Mouse (Mus musculus) intestine, postnatal 0 days (tissue): ENCODE measurements at regions not wholly inside any gene's neighbourhood (a gene's known extent, or its start where the extent isn't known, plus 50 kb on each side); places are given as distances from the start of the nearest gene placed in this dataset.

Source experiments
- ATAC-seq: fragments of 200-750 bp; cut with Nextera tagmentation; 2 replicates; pipeline ENCODE4 v1.8.0; 2017; ENCODE audit warnings: mild to moderate bottlenecking, moderate TSS enrichment, moderate library complexity
- H3K27ac ChIP-seq: fragments of 300-500 bp; sonication (generic); 2 replicates; pipeline ENCODE4 v1.5.1; 2014; ENCODE audit warnings: mild to moderate bottlenecking, low read depth, low read length, moderate library complexity
- H3K27me3 ChIP-seq: fragments of 300-500 bp; sonication (generic); replicated peaks from 2 replicates; pipeline ENCODE4 v1.6.1; 2014; ENCODE audit warnings: low read length, mixed read lengths; ENCODE audit not compliant: control insufficient read depth, insufficient read depth
- H3K36me3 ChIP-seq: fragments of 300-500 bp; sonication (generic); 2 replicates; pipeline ENCODE4 v1.6.1; 2014; ENCODE audit warnings: mild to moderate bottlenecking, moderate library complexity; ENCODE audit not compliant: control insufficient read depth, insufficient read depth
- H3K4me1 ChIP-seq: fragments of 300-500 bp; sonication (generic); replicated peaks from 2 replicates; pipeline ENCODE4 v1.6.1; 2014; ENCODE audit warnings: antibody characterized with exemption, low read length, mixed read lengths; ENCODE audit not compliant: control insufficient read depth, insufficient read depth
- H3K4me2 ChIP-seq: fragments of 300-500 bp; sonication (generic); replicated peaks from 2 replicates; pipeline ENCODE4 v1.6.1; 2014; ENCODE audit warnings: low read depth, mild to moderate bottlenecking, moderate library complexity
- H3K4me3 ChIP-seq: fragments of 300-500 bp; sonication (generic); 2 replicates; pipeline ENCODE4 v1.5.1; 2014; ENCODE audit warnings: low read depth, low read length
- H3K9ac ChIP-seq: fragments of 300-500 bp; sonication (generic); 2 replicates; pipeline ENCODE4 v1.6.1; 2014; ENCODE audit warnings: mild to moderate bottlenecking, low read depth, low read length
- H3K9me3 ChIP-seq: fragments of 300-500 bp; sonication (generic); 2 replicates; pipeline ENCODE4 v1.6.1; 2016; ENCODE audit warnings: mixed run types; ENCODE audit not compliant: control insufficient read depth
- CTCF ChIP-seq: sonication (generic); IDR thresholded peaks from 2 replicates; pipeline ENCODE4 v1.5.1; 2016; ENCODE audit warnings: low read depth, mild to moderate bottlenecking, control low read depth, antibody characterized with exemption, moderate library complexity
- whole genome bisulfite sequencing: fragments of 180-500 bp; shearing (Covaris S2); extraction: QIAGEN DNeasy Blood & Tissue Kit; methylation state at CpG from one replicate; pipeline ENCODE4 v1.1.7; 2014; 5-methylcytosine and 5-hydroxymethylcytosine counted together

- H3K36me3 ChIP-seq: no peaks in the 10 kb centered on the region
- 96% methylated on average over 4 of the region's 4 CpGs for WGBS
- no peak for TF ChIP-seq CTCF
- H3K27me3 ChIP-seq: no peaks in the 10 kb centered on the region
- no peaks in the 10 kb centered on the region for H3K4me1 ChIP-seq
- H3K4me3 ChIP-seq: no peak overlapping the region
- no peak overlapping the region for H3K27ac ChIP-seq
- H3K9ac ChIP-seq: no peak overlapping the region
- no peaks in the 10 kb centered on the region for H3K9me3 ChIP-seq
- ATAC-seq: no peak
- no peak overlapping the region for H3K4me2 ChIP-seq
Measured at GRCm38 (mm10) chr12:52636920-52637319, 62.3 kb upstream of the Akap6 start.

DNA sequence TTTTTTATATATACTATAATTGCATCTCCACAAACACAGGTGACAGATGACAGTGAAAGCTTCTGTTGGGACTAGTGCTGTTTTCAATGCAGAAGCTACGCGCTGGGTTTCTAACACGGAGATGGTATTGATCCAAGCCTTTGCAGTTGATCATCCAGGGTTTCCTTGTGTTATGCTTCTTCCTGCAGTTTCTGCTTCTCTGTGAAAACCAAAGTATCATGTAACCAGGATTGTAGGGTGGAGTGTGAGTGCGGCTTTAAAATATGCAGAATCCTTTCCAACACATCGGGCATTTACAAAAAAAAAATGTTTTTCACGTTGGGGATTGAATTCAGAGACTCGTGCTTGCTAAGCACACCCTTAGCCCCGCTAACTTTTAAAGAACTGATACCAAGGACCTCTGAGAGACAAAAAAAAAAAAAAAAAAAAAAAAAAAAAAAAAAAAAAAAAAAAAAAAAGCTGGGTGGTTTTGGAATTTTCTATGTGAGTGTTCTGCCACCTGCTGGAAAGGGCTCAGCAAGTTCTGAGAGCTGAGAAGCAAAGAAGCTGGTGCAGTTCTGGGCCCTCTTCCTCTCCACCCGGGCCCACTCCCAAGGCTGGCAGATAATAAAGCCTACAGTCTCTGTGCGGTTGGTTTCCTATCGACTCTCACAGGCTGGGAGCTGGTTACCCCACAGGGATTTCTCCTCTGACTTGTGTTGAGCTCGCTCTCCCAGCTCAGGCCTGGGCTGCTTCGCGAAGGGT, 61.5 kb upstream of the Akap6 start:
- H3K9me3 ChIP-seq: no peaks in the 10 kb centered on the region
- no peaks in the 10 kb centered on the region for H3K27me3 ChIP-seq
- H3K4me3 ChIP-seq: no peak overlapping the region
- H3K27ac ChIP-seq: no peak overlapping the region
- no peaks in the 10 kb centered on the region for H3K36me3 ChIP-seq
- peak; percentile 64 for TF ChIP-seq CTCF
- H3K4me1 ChIP-seq: no peaks in the 10 kb centered on the region
- no peak overlapping the region for H3K4me2 ChIP-seq
- H3K9ac ChIP-seq: no peak overlapping the region
- ATAC-seq: no peak
- WGBS: 57% methylated on average over 14 of the region's 14 CpGs

GRCm38 (mm10) chr12:52638461-52638860, 60.7 kb upstream of the Akap6 start:
- TF ChIP-seq CTCF: no peak
- Histone ChIP-seq H3K9ac (no peak overlapping the region), H3K4me3 (no peak overlapping the region), H3K27me3 (no peaks in the 10 kb centered on the region), H3K4me1 (no peaks in the 10 kb centered on the region), H3K27ac (no peak overlapping the region), H3K4me2 (no peak overlapping the region), H3K9me3 (no peaks in the 10 kb centered on the region), H3K36me3 (no peaks in the 10 kb centered on the region)
- 0 out of 2 replicates have a peak, but pooled peaks have one; percentile 22 for ATAC-seq
- WGBS: 40% methylated on average over 11 of the region's 11 CpGs

DNA sequence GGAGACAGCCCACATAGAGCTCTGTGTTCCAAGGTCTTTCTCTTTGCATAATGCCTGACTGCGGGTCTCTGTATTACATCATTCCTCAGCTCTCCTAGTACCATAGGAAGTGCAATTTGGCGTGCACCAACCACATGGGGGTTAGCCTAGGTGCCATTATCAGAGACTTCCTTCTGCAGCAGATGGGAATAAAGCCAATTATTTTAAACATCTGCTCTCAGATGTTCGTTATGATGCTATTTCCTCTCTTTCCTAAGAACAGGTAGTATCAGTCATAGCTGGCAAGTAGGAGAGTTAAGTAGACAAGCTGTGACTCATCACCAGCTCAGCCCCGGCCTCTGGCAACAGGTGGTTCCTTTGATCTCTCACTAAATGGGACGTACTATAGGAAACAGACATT, 55.1 kb upstream of the Akap6 start:
- no peak overlapping the region for H3K4me3 ChIP-seq
- TF ChIP-seq CTCF: no peak
- 35% methylated on average over 5 of the region's 5 CpGs for WGBS
- H3K36me3 ChIP-seq: no peaks in the 10 kb centered on the region
- ATAC-seq: peak; percentile 77
- H3K4me1 ChIP-seq: no peaks in the 10 kb centered on the region
- H3K27ac ChIP-seq: no peak overlapping the region
- no peaks in the 10 kb centered on the region for H3K9me3 ChIP-seq
- H3K9ac ChIP-seq: no peak overlapping the region
- H3K4me2 ChIP-seq: no peak overlapping the region
- no peaks in the 10 kb centered on the region for H3K27me3 ChIP-seq
